Mouse (Mus musculus): ENCODE data around the gene Fmo2. TPM values are rescaled to one million over a fixed set of nuclear protein-coding genes. Genes with fewer than 3 reads are reported as not detected.

The Fmo2 gene
- polyA plus RNA-seq, 1 experiment from 2014 or later = not detected

DNA sequence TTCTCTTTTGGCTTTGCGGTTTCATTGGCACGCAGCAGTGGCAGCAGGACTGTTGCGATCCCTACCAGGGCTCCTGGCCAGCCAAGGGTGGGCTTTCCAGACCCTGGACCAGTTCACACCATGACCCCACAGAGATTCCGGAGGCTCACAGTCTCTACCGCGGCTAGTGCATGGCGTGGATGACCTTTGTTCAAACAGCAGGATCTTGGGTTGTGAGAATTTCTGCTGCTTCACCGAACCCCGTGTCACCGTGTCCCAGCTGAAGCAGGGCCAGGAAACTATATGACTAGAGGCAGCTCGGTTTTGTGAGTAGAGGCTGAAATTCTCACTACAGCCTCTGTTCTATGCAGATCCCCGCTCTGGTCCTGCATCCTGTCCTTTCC is 39.8 kb downstream of the Fmo2 start:
- no peak for DNase-seq (ENCODE audit: low spot score)
- 78% methylated on average over 12 of the region's 12 CpGs for WGBS
- Histone ChIP-seq H3K4me3 (no peak overlapping the region), H3K27me3 (ENCODE audit: insufficient read depth, poor library complexity, severe bottlenecking) (no peaks in the 10 kb centered on the region), H3K27ac (no peak overlapping the region), H3K4me1 (0 out of 2 replicates have a peak, but pooled peaks cover 2% of the 10 kb centered on the region), H3K36me3 (no peaks in the 10 kb centered on the region), H3K9me3 (no peaks in the 10 kb centered on the region)

DNA sequence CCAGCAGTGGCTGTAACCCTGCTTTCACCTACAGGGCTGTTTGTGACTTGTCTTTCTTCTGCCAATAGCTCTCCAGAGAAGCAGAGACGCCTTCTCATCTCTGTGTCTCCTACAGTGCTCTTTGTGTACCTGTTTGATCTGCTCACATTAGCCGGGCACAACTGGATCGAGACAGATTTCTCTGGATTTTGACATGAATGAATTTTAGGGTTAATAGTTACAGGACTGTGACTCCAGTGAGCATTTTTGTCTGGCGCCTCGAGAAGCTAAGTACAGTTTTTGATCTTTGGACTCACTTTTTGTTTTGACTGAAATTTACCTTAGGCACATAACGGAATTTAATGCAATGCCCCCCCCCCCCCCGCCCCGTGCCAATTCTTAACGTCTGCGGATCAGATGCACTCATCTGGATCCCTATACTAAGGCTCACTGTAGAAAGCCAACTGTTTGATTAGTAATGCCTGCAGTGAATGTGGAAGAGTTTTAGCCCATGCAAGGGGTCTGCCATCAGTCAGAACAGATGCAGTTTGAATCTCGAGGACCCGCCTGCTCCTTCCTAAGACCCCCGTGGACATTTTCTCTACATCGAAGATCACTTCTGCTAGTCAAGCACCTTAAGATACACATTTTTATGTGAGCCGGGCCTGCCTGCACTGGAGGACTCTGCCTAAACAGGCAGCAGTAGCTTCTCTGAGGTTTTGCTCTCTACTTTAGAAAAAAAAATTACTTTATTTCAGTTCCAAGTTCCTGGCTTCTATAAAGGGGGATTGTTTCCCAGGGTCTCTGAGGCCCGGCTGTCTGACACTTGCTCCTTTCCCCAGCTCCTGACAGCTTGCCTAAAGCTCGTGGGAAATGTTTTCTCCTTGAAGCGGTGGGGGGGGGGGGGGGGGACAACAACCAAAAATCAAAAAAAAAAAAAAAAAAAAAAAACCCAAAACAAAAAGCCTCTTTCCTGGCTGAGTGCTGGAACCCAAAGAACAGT is 40.5 kb downstream of the Fmo2 start:
- DNase-seq (ENCODE audit: low spot score) = no peak
- no peak overlapping the region for H3K27ac ChIP-seq

DNA sequence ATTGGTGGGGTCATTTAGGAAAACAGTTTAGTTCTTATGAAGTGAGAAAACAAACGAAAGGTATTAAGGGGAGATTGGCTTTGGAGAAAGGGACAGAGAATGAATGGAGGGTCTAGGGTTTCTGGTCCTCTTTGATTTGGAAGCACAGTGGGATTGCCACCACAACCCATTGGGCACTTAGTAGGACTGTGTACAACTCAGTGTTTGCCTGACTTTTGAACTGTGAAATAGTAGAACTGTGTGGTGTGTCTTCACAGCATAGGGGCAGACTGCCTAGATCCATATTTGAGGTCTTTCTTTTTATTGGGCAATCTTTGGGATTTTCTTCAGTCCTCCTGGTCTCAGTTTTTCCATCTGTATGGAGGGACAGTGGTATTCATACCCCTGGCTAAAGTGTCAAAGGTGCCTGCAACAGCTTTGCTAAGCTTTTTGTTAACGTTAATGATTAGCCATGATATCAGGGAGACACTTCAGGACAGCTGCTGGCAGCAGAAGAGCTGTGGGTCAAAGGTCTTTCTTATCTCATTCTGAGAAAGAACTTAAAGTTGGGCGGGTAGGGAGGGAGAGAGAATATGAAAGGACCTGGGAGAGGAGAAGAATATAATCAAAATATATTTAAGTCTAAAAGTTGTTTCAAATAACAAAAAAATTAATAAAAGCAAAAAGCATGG is 44.6 kb downstream of the Fmo2 start:
- H3K4me3 ChIP-seq = no peak overlapping the region
- no peak for DNase-seq (ENCODE audit: low spot score)

More for the DNA sequence above, 40.5 kb downstream of the Fmo2 start:
- Histone ChIP-seq H3K27me3 (ENCODE audit: insufficient read depth, poor library complexity, severe bottlenecking) (no peaks in the 10 kb centered on the region), H3K4me1 (0 out of 2 replicates have a peak, but pooled peaks cover 2% of the 10 kb centered on the region), H3K9me3 (no peaks in the 10 kb centered on the region), H3K4me3 (no peak overlapping the region), H3K36me3 (no peaks in the 10 kb centered on the region)
- WGBS = 74% methylated on average over 17 of the region's 18 CpGs

DNA sequence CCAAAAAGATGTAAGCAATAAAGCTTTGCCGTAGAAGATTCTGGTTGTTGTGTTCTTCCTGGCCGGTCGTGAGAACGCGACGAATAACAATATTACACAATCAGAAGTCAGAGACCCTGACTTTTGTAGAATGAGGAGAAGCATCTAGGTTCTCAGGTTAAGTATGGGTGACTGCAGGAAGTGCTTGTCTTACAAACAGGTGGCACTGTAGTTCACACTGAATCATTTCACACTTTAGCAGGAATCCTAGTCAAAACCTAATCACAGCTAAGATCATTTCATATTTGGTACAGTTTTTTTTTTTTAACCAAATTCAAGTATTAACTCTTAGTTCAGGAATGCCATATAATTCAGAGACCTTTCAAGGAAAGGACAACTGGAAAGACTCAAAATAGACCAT is 51.0 kb downstream of the Fmo2 start:
- no peak for DNase-seq (ENCODE audit: low spot score)
- no peaks in the 10 kb centered on the region for H3K27me3 ChIP-seq (ENCODE audit: insufficient read depth, poor library complexity, severe bottlenecking)
- no peaks in the 10 kb centered on the region for H3K9me3 ChIP-seq
- H3K27ac ChIP-seq = no peak overlapping the region
- WGBS = 94% methylated on average over 6 of the region's 6 CpGs
- no peak overlapping the region for H3K4me3 ChIP-seq
- H3K4me1 ChIP-seq = no peaks in the 10 kb centered on the region
- no peaks in the 10 kb centered on the region for H3K36me3 ChIP-seq

More for the DNA sequence above, 44.6 kb downstream of the Fmo2 start:
- WGBS = 29% methylated on average over 3 of the region's 3 CpGs
- Histone ChIP-seq H3K9me3 (no peaks in the 10 kb centered on the region), H3K27ac (no peak overlapping the region), H3K36me3 (no peaks in the 10 kb centered on the region), H3K27me3 (ENCODE audit: insufficient read depth, poor library complexity, severe bottlenecking) (no peaks in the 10 kb centered on the region), H3K4me1 (no peaks in the 10 kb centered on the region)

DNA sequence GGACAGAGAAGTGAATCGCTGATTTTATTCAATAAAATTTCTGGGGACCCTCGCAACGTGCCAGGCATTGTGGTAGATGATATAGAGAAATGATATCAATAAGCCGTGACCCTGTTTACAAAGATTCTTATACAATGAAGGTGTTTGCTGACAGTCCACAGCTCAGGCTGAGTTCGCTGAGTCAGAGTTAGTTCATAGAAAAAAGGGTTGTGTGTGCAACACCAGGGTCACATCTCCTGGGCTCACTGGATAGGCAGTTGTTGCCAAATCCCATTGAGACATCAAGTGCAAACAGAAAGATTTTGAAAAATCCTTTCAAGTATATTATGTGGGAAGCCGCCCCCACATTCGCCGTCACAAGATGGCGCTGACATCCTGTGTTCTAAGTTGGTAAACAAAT is 58.3 kb downstream of the Fmo2 start:
- Histone ChIP-seq H3K27me3 (ENCODE audit: insufficient read depth, poor library complexity, severe bottlenecking) (no peaks in the 10 kb centered on the region), H3K27ac (no peak overlapping the region), H3K4me1 (no peaks in the 10 kb centered on the region), H3K4me3 (no peak overlapping the region), H3K9me3 (no peaks in the 10 kb centered on the region), H3K36me3 (no peaks in the 10 kb centered on the region)
- WGBS = 89% methylated on average over 9 of the region's 9 CpGs
- no peak for DNase-seq (ENCODE audit: low spot score)

DNA sequence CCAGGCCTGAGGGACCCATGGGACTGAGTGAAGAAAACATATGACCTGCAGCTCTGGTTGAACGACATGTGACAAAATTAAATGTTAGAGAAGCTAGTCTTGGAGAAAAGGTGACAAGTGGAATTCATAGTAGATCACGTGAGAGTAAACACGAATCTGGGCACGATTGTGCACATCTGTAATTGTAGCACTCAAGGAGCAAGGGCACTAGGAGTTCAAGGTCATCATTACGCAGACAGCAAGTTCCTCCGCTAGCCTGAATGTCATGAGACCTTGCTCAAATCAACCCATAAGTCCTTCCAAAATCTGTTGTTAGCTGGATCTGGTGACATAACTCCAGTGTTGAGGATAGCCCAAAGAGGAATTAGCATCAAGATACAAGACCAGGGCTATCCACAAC is 59.5 kb downstream of the Fmo2 start:
- H3K4me3 ChIP-seq = no peak overlapping the region
- no peak overlapping the region for H3K27ac ChIP-seq
- H3K36me3 ChIP-seq = no peaks in the 10 kb centered on the region
- no peak for DNase-seq (ENCODE audit: low spot score)
- no peaks in the 10 kb centered on the region for H3K4me1 ChIP-seq
- 89% methylated on average over 6 of the region's 6 CpGs for WGBS
- no peaks in the 10 kb centered on the region for H3K27me3 ChIP-seq (ENCODE audit: insufficient read depth, poor library complexity, severe bottlenecking)
- no peaks in the 10 kb centered on the region for H3K9me3 ChIP-seq

DNA sequence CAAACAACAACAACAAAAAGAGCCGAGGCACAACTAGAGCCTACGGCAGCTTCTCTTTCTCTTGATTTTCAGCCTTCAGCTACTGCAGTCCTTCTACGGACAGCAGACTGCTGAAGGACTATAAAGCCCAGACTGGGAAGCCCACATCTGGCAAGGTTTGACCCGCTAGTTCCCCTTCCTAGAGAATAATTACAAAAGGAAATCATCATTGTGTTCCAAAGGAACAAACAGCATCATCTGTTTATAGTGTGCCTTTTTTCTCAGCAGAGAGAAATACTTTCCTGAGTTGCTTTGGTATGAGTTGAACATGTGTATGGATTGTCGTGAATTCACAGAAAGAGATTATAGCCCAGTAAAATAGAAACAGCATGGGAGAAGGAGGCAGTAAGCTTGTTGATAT is 64.2 kb downstream of the Fmo2 start:
- H3K4me3 ChIP-seq = no peak overlapping the region
- DNase-seq (ENCODE audit: low spot score) = no peak
- no peaks in the 10 kb centered on the region for H3K27me3 ChIP-seq (ENCODE audit: insufficient read depth, poor library complexity, severe bottlenecking)
- peaks cover 4% of the 10 kb centered on the region; the same call in 1 of the 2 replicates for H3K4me1 ChIP-seq
- 82% methylated on average over 5 of the region's 5 CpGs for WGBS
- H3K27ac ChIP-seq = no peak overlapping the region
- H3K36me3 ChIP-seq = no peaks in the 10 kb centered on the region
- H3K9me3 ChIP-seq = no peaks in the 10 kb centered on the region

DNA sequence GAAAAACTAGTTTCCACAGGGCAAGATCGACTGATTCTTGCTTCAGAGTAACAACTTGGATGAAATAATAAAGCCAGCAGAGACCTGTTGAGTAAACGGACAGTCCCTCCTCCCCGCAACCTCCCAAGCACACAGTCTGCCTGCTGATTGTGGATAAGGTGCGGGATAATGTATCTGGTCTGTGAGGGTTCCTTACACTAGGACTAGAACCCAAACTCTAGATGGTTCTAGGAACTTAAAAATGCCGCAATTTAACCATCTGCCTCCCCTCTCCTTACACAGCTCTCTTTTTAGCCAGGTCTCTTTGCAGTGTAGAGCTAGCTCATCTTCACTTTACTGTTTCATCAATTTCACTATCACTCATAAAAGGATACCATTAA is 66.0 kb downstream of the Fmo2 start:
- H3K4me1 ChIP-seq = peaks cover 4% of the 10 kb centered on the region; the same call in 1 of the 2 replicates
- no peaks in the 10 kb centered on the region for H3K27me3 ChIP-seq (ENCODE audit: insufficient read depth, poor library complexity, severe bottlenecking)
- no peaks in the 10 kb centered on the region for H3K9me3 ChIP-seq
- DNase-seq (ENCODE audit: low spot score) = no peak
- no peaks in the 10 kb centered on the region for H3K36me3 ChIP-seq
- H3K27ac ChIP-seq = no peak overlapping the region
- 63% methylated on average over 5 of the region's 5 CpGs for WGBS
- H3K4me3 ChIP-seq = no peak overlapping the region

DNA sequence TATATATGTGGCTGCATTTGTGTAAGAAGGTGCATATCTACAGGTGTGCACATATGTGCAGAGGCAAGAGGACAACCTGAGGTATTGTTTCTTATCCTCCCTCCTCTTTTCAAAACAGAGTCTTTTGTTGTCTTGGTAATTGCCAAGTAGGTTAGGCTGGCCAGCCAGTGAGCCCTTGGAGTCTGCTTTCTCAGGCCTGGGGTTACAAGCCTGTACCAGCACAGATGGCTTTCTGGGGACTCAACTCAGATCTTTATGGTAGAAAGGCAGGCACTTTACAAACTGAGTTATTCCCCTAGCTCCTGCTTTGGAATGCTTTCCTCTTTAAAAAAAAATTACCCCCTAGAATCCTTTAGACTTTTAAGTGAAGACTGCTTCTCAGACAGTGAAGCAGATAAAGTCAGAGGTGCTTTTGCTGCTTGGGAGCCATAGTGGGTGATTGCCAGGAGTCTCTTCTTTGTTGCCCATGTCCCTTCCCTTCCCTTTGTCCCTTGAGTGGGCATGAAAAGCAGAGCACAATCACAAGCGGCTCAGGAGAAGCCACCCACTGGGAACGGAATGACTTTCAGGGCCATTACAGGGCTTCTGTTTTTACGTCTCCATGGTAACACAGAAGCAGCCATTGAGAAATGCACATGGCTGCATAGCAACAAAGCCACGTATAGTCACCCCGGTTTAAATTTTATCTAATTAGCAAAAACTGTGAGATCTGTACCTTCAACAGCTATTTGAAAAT is 66.5 kb downstream of the Fmo2 start:
- WGBS = 11% methylated on average over 5 of the region's 5 CpGs
- Histone ChIP-seq H3K36me3 (no peaks in the 10 kb centered on the region), H3K27ac (no peak overlapping the region), H3K4me3 (no peak overlapping the region), H3K9me3 (no peaks in the 10 kb centered on the region), H3K27me3 (ENCODE audit: insufficient read depth, poor library complexity, severe bottlenecking) (no peaks in the 10 kb centered on the region), H3K4me1 (peaks cover 4% of the 10 kb centered on the region; the same call in 1 of the 2 replicates)
- no peak for DNase-seq (ENCODE audit: low spot score)

Other genes starting within 250 kb of the Fmo2 start
- gene Myocos, start 240.5 kb downstream of the Fmo2 start, polyA plus RNA-seq (2016; fragmentation: Nextera tagmentation; extraction: Ambion mirVana) = not detected in 2 replicates
- gene Prrc2c, start 158.2 kb downstream of the Fmo2 start, polyA plus RNA-seq (2016; fragmentation: Nextera tagmentation; extraction: Ambion mirVana) = 89.0 and 100 TPM in 2 replicates
- gene Fmo4, start 84.8 kb downstream of the Fmo2 start, polyA plus RNA-seq (2016; fragmentation: Nextera tagmentation; extraction: Ambion mirVana) = 0.08 TPM in 1 of 2 replicates, not detected in the other
- 1.7 and 2.8 TPM in 2 replicates for gene Fmo1, start 32.1 kb downstream of the Fmo2 start, polyA plus RNA-seq (2016; fragmentation: Nextera tagmentation; extraction: Ambion mirVana)
- not detected in 2 replicates for gene Fmo6, start 38.8 kb upstream of the Fmo2 start, polyA plus RNA-seq (2016; fragmentation: Nextera tagmentation; extraction: Ambion mirVana)
- gene Fmo3, start 85.8 kb upstream of the Fmo2 start, polyA plus RNA-seq (2016; fragmentation: Nextera tagmentation; extraction: Ambion mirVana) = not detected in 2 replicates
- gene Mroh9, start 186.9 kb upstream of the Fmo2 start, polyA plus RNA-seq (2016; fragmentation: Nextera tagmentation; extraction: Ambion mirVana) = not detected in 2 replicates

All from heart, embryonic 10.5 days (tissue).